Mouse (Mus musculus) kidney, embryonic 14.5 days (tissue): ENCODE measurements around the gene Tex46. TPM values are rescaled to one million over a fixed set of nuclear protein-coding genes. Genes with fewer than 3 reads are reported as not detected.

Experiments used
- ATAC-seq: fragments of 200-750 bp; cut with Nextera tagmentation; 2 replicates; pipeline ENCODE4 v1.8.0; 2017; ENCODE audit warnings: moderate number of reproducible peaks, mild to moderate bottlenecking, moderate TSS enrichment, moderate library complexity; ENCODE audit not compliant: low FRiP score, low TSS enrichment
- H3K27ac ChIP-seq: fragments of 300-500 bp; sonication (generic); 2 replicates; pipeline ENCODE4 v1.5.1; 2014; ENCODE audit warnings: low read depth, mild to moderate bottlenecking, low read length, moderate library complexity, mixed read lengths
- H3K27me3 ChIP-seq: fragments of 300-500 bp; sonication (generic); 2 replicates; pipeline ENCODE4 v1.6.1; 2014; ENCODE audit warnings: mild to moderate bottlenecking, low read length; ENCODE audit not compliant: control insufficient read depth, insufficient read depth
- H3K36me3 ChIP-seq: fragments of 300-500 bp; sonication (generic); 2 replicates; pipeline ENCODE4 v1.6.1; 2014; ENCODE audit warnings: low read length, mixed read lengths; ENCODE audit not compliant: control insufficient read depth, insufficient read depth
- H3K4me1 ChIP-seq: fragments of 300-500 bp; sonication (generic); 2 replicates; pipeline ENCODE4 v1.6.1; 2014; ENCODE audit warnings: low read length, mixed read lengths; ENCODE audit not compliant: control insufficient read depth, insufficient read depth
- H3K4me2 ChIP-seq: fragments of 300-500 bp; sonication (generic); replicated peaks from 2 replicates; pipeline ENCODE4 v1.6.1; 2014; ENCODE audit warnings: low read depth, mild to moderate bottlenecking, low read length
- H3K4me3 ChIP-seq: fragments of 300-500 bp; sonication (generic); 2 replicates; pipeline ENCODE4 v1.5.1; 2014; ENCODE audit warnings: mild to moderate bottlenecking, low read length
- H3K9ac ChIP-seq: fragments of 300-500 bp; sonication (generic); 2 replicates; pipeline ENCODE4 v1.6.1; 2014; ENCODE audit warnings: low read depth, mild to moderate bottlenecking, low read length, moderate library complexity
- H3K9me3 ChIP-seq: fragments of 300-500 bp; sonication (generic); 2 replicates; pipeline ENCODE4 v1.6.1; 2016; ENCODE audit warnings: low read length; ENCODE audit not compliant: control insufficient read depth
- WGBS: fragments of 180-500 bp; shearing (Covaris S2); extraction: QIAGEN DNeasy Blood & Tissue Kit; methylation state at CpG from one replicate; pipeline ENCODE4 v1.1.7; 2014; 5-methylcytosine and 5-hydroxymethylcytosine counted together
- polyA plus RNA-seq: library from polyadenylated mRNA; unstranded; fragments of >200 nt; fragmentation: Nextera tagmentation; extraction: Ambion mirVana; gene quantifications from 2 replicates; pipeline ENCODE4 v1.2.1, GENCODE M21; 2014

The Tex46 gene
- polyA plus RNA-seq, result not detected in 2 replicates

DNA sequence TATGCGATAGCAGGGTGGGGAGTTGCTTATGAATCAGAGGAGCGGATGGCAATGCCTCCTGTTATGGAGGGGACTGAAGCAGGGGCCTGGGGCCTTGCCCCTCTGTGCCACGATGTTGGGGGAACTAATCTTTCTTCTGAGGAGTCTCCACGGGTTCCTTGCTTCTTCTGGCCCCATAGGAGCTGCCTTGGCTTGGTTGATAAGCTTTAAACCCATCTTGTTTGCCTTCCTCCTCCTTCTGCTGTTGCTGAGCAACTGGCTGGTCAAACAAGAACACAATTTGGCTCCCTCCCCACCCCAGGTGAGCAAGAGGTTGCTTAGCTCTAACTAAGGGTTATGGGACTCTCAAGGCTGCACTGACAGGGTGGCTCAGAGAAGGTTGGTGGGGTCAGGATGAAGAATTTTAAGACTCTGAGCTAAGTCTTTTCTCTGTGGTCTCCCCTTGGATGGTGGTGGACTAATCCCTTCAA, at the start of gene Tex46:
Gene Tex46, plus strand, starts transcription at position 51 of the 470 bp plus-strand sequence.
- Histone ChIP-seq H3K9me3 (no peaks in the 10 kb centered on the region), H3K9ac (no peak within 1 kb of the TSS), H3K27ac (no peak within 1 kb of the TSS), H3K4me3 (no peak within 1 kb of the TSS), H3K4me2 (no peak within 1 kb of the TSS), H3K27me3 (no peaks in the 10 kb centered on the region), H3K36me3 (no peaks in the 10 kb centered on the region), H3K4me1 (no peaks in the 10 kb centered on the region)
- WGBS, result 65% methylated on average over 4 of the region's 4 CpGs
- no peak for ATAC-seq

DNA sequence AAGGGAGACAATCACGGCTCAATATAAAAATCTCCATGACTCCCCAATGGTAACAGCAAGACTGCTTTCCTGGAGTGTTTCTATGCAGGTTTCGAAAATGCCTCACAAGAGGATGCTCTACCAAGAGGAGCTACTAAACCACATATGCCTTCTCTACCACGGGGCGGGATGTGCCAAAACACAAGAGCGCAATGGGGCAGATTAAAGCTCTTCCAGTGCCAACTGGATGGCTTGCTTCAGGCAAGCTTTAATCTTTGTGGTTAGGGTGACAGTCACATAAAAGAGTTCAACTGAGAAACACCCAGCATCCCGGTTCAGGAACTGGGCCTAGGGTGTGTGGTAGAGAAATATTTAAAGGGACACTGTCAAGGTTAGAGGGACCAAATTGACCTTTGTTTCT, 47.5 kb upstream of the Tex46 start:
- Histone ChIP-seq H3K4me1 (no peaks in the 10 kb centered on the region), H3K27ac (no peak overlapping the region), H3K36me3 (peaks cover 91% of the 10 kb centered on the region), H3K9me3 (no peaks in the 10 kb centered on the region), H3K4me3 (no peak overlapping the region), H3K27me3 (no peaks in the 10 kb centered on the region), H3K9ac (no peak overlapping the region), H3K4me2 (no peak overlapping the region)
- ATAC-seq, result no peak
- WGBS, result 83% methylated on average over 6 of the region's 6 CpGs

GRCm38 (mm10) chr4:136568629-136569028, 41.6 kb upstream of the Tex46 start:
- H3K36me3 ChIP-seq, result peaks cover 82% of the 10 kb centered on the region
- H3K27me3 ChIP-seq, result no peaks in the 10 kb centered on the region
- ATAC-seq, result no peak
- 84% methylated on average over 3 of the region's 3 CpGs for WGBS
- no peak overlapping the region for H3K9ac ChIP-seq
- H3K4me1 ChIP-seq, result no peaks in the 10 kb centered on the region
- H3K9me3 ChIP-seq, result no peaks in the 10 kb centered on the region
- H3K4me2 ChIP-seq, result no peak overlapping the region
- H3K4me3 ChIP-seq, result no peak overlapping the region
- no peak overlapping the region for H3K27ac ChIP-seq

- no peak for ATAC-seq
- Histone ChIP-seq H3K4me2 (no peak overlapping the region), H3K36me3 (peaks cover 71% of the 10 kb centered on the region), H3K27ac (no peak overlapping the region), H3K4me1 (no peaks in the 10 kb centered on the region), H3K4me3 (no peak overlapping the region), H3K27me3 (no peaks in the 10 kb centered on the region), H3K9me3 (no peaks in the 10 kb centered on the region), H3K9ac (no peak overlapping the region)
These were observed 40.2 kb upstream of the Tex46 start for GRCm38 (mm10) chr4:136569998-136570397.

DNA sequence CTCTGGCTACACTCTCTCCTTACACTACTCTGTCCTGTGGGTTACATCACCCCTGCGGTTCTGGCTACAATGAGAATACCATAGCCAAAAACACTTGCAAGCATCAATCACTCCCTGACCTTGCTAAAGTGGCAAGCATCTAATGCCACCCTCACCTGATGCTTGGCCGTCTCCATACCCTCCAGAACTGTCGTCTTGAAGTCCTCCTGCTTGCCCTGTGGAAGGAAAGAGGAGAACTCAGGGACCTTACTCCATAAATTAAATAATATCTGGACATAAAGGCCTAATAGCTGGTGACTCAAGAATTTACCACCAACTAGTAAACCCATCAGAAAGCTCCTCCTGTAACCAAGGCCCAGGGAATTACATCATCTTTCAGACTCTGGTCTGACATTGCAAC, 28.4 kb upstream of the Tex46 start:
- Histone ChIP-seq H3K36me3 (no peaks in the 10 kb centered on the region), H3K4me3 (no peak overlapping the region), H3K27ac (no peak overlapping the region), H3K4me1 (no peaks in the 10 kb centered on the region), H3K9me3 (no peaks in the 10 kb centered on the region), H3K9ac (no peak overlapping the region), H3K27me3 (no peaks in the 10 kb centered on the region), H3K4me2 (no peak overlapping the region)
- WGBS, result 77% methylated on average over 3 of the region's 3 CpGs
- ATAC-seq, result no peak

GRCm38 (mm10) chr4:136587221-136587827, 22.9 kb upstream of the Tex46 start:
- 88% methylated on average over 4 of the region's 4 CpGs for WGBS
- Histone ChIP-seq H3K4me3 (no peak overlapping the region), H3K4me1 (no peaks in the 10 kb centered on the region), H3K9ac (no peak overlapping the region), H3K4me2 (no peak overlapping the region), H3K9me3 (no peaks in the 10 kb centered on the region), H3K27ac (no peak overlapping the region), H3K36me3 (peaks cover 8% of the 10 kb centered on the region; the same call in 1 of the 2 replicates), H3K27me3 (no peaks in the 10 kb centered on the region)
- ATAC-seq, result no peak

DNA sequence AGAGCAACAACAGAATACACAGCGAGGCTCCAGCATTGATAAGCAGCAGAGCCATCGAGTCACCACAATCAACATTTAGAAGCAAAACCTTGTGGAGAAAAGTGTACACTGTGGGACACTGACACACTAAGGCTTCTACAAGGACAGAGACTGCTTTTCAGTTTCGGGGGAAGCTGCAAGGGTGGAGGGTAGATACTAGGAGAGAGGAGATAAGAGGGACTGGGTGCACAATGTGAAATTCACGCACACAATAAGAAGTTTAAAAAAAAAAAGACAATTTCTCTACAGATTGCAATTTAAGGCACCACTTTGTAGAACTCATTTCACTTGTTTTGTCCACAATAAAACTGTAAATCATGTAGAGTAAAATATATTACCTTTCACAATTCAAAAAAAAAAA, 22.2 kb upstream of the Tex46 start:
- Histone ChIP-seq H3K4me1 (no peaks in the 10 kb centered on the region), H3K9ac (no peak overlapping the region), H3K27ac (no peak overlapping the region), H3K4me3 (no peak overlapping the region), H3K4me2 (no peak overlapping the region), H3K36me3 (peaks cover 9% of the 10 kb centered on the region; the same call in 1 of the 2 replicates), H3K27me3 (no peaks in the 10 kb centered on the region), H3K9me3 (no peaks in the 10 kb centered on the region)
- WGBS, result 93% methylated on average over 4 of the region's 4 CpGs
- ATAC-seq, result no peak

DNA sequence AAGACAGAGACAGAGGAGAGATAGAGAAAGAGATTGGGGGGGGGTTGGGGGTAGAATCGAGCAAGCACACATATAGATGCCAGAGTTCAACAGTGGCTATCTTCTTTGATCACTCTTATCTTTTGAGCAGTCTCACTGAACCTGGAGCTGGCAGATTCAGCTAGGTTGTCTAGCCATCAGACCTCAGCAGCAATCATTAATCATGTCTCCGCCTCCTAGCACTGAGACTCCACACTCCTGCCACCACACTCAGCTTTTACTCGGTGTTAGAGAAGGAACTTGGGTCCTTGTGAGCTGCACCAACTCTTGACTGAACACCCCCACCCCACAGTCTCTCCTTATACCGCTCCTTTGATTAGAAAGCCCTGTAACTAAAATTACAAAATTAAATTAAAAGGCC, 18.1 kb upstream of the Tex46 start:
- WGBS, result 53% methylated on average over 4 of the region's 4 CpGs
- ATAC-seq, result no peak

DNA sequence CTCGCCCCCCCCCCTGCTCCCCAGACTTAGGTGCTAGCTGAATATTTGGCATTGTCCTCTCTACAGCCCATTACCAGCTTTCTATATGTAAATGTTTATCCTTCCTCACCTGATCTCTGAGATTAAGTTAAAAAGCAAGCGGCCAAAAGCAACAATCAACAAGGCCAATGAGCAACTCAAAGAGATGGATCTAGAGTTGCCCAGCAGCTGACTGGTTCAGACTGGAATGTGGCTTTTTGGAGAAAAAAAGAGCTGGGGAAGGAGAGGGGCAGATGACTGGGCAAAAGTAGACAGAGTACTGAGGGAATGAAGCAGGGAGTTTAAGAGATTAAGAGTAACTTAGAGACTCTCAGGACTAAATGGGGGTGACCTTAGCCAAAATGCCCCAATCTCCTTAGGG, 16.2 kb upstream of the Tex46 start:
- no peak overlapping the region for H3K4me3 ChIP-seq
- peaks cover 12% of the 10 kb centered on the region; the same call in 1 of the 2 replicates for H3K36me3 ChIP-seq
- no peak overlapping the region for H3K4me2 ChIP-seq
- no peak overlapping the region for H3K9ac ChIP-seq
- no peak overlapping the region for H3K27ac ChIP-seq
- H3K4me1 ChIP-seq, result 0 out of 2 replicates have a peak, but pooled peaks cover 3% of the 10 kb centered on the region
- no peaks in the 10 kb centered on the region for H3K27me3 ChIP-seq
- WGBS, result 84% methylated on average over 2 of the region's 2 CpGs
- H3K9me3 ChIP-seq, result no peaks in the 10 kb centered on the region
- ATAC-seq, result no peak

More for the DNA sequence above, 18.1 kb upstream of the Tex46 start:
- H3K9ac ChIP-seq, result no peak overlapping the region
- 0 out of 2 replicates have a peak, but pooled peaks cover 3% of the 10 kb centered on the region for H3K4me1 ChIP-seq
- no peak overlapping the region for H3K27ac ChIP-seq
- H3K27me3 ChIP-seq, result no peaks in the 10 kb centered on the region
- H3K4me2 ChIP-seq, result no peak overlapping the region
- H3K9me3 ChIP-seq, result no peaks in the 10 kb centered on the region
- H3K36me3 ChIP-seq, result peaks cover 12% of the 10 kb centered on the region; the same call in 1 of the 2 replicates
- no peak overlapping the region for H3K4me3 ChIP-seq
